Mouse (Mus musculus) myocyte (in vitro differentiated cells): ENCODE data around the gene Gpcpd1.

Experiments used
- CEBPB ChIP-seq: IDR thresholded peaks from 2 replicates; pipeline ENCODE4 v1.6.1; 2011; ENCODE audit warnings: mild to moderate bottlenecking, moderate library complexity; ENCODE audit not compliant: poor library complexity, insufficient read depth, severe bottlenecking
- E2F4 ChIP-seq: IDR thresholded peaks from one replicate; pipeline ENCODE4 v1.6.1; 2011; ENCODE audit warnings: mild to moderate bottlenecking, control low read depth, moderate library complexity; ENCODE audit not compliant: insufficient read depth
- MAX ChIP-seq: IDR thresholded peaks from one replicate; pipeline ENCODE4 v1.6.1; 2011; ENCODE audit warnings: low read depth, mild to moderate bottlenecking, control low read depth
- MYOG ChIP-seq, 3 experiments: IDR thresholded peaks; one replicate each; pipeline ENCODE4 v1.6.1; 2011; ENCODE audit warnings: control low read depth in 2 of 3, low read depth in 2 of 3, mild to moderate bottlenecking in 2 of 3; ENCODE audit not compliant: insufficient read length in 2 of 3, control insufficient read depth in 1 of 3, insufficient read depth in 1 of 3
- POLR2A ChIP-seq: IDR thresholded peaks from one replicate; pipeline ENCODE4 v1.6.1; 2011; ENCODE audit warnings: low read depth, mild to moderate bottlenecking, control low read depth, moderate library complexity; ENCODE audit not compliant: insufficient read length
- POLR2AphosphoS2 ChIP-seq: IDR thresholded peaks from one replicate; pipeline ENCODE4 v1.6.1; 2011; ENCODE audit warnings: low read depth, control low read depth; ENCODE audit not compliant: insufficient read length
- SRF ChIP-seq: IDR thresholded peaks from one replicate; pipeline ENCODE4 v1.6.1; 2011; ENCODE audit warnings: low read depth; ENCODE audit not compliant: control insufficient read depth, insufficient read length
- TCF12 ChIP-seq: IDR thresholded peaks from one replicate; pipeline ENCODE4 v1.6.1; 2011; ENCODE audit warnings: mild to moderate bottlenecking, control low read depth; ENCODE audit not compliant: poor library complexity, insufficient read depth, severe bottlenecking
- USF1 ChIP-seq: IDR thresholded peaks from one replicate; pipeline ENCODE4 v1.6.1; 2011; ENCODE audit warnings: low read depth, mild to moderate bottlenecking, control low read depth, moderate library complexity

DNA sequence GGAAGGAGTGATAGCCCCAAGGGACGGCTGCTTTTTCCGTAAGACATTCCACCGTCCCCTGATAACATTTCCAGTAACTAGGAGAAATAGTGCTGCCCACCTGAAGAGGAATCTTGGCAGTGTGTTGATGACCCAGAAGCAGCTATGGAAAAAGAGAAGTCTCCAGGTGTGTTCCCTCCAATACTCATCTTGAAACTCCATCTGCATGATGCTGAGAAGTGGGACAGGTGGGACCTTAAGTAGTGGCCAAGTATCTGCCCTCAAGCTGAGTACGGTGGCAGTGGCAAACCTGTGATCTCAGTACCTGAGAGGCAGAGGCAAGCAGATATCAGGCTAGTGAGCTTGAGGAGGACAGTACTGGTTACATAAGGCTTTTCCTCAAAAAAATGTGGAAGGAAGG, 17.4 kb upstream of the Gpcpd1 start:
- no peak for TF ChIP-seq MAX
- TF ChIP-seq POLR2A = no peak
- TF ChIP-seq CEBPB = no peak
- no peak for TF ChIP-seq TCF12
- no peak for TF ChIP-seq POLR2AphosphoS2
- TF ChIP-seq MYOG (IDR thresholded peaks at IDR 0.05; ENCODE audit: control insufficient read depth in 1 of 3, insufficient read depth in 1 of 3, insufficient read length in 2 of 3, low read depth in 2 of 3) = no peak
- TF ChIP-seq SRF = no peak
- TF ChIP-seq E2F4 = no peak
- no peak for TF ChIP-seq USF1
